Mouse (Mus musculus) erythroblast, embryonic 14.5 days (primary cell): Measurements from ENCODE around the gene Ccdc162.

ENCODE experiments used
- GATA1 ChIP-seq: IDR thresholded peaks from 2 replicates; pipeline ENCODE4 v1.6.1; 2012; ENCODE audit warnings: low read length, inconsistent platforms, mixed read lengths
- TAL1 ChIP-seq: IDR thresholded peaks from 3 replicates; pipeline ENCODE4 v1.6.1; 2012; ENCODE audit warnings: low read length, inconsistent platforms, mixed read lengths

DNA sequence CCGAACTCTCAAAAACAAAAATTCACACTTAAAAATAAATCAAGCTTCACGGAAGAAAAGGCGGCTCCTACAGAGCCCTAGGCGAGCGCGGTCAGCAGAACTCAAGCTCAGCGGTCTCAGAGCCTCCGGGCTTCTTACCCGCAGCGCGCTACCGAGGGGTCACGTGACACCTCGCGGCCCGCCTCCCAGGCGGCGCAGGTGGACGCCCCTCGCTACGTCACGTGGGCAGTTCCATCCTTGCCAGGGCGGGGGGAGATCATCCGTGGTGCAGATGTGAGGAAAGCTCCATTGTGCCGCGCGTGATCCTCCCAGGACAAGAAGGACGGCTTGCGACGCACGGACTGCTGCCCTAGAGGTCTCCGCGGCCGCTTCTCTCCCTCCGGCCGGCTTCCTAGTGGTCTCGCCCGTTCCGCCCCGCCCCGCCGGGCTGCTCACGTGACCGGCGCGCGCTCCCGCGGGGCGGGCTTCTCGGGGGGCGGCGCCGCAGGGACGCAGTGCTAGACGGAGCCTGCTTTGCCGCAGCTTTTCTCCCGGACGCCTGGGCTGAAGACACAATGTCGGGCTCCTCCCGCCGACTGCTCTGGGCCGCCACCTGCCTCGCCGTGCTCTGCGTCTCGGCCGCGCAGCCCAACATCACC, 197.3 kb downstream of the Ccdc162 start, which contains the start of gene Cd164:
- no peak for TF ChIP-seq TAL1
- TF ChIP-seq GATA1, result no peak
